Mouse (Mus musculus): ENCODE measurements around the gene Aig1. TPM values are rescaled to one million over a fixed set of nuclear protein-coding genes. Genes with fewer than 3 reads are reported as not detected.
A peak's percentile ranks its signal among the peaks of the same experiment; 100 is the strongest.

Aig1 gene
- polyA plus RNA-seq, 1 experiment = 5.7 TPM

GRCm38 (mm10) chr10:13696326-13696725 is 172.5 kb downstream of the Aig1 start:
- TF ChIP-seq FLI1 (IDR thresholded peaks at IDR 0.05; ENCODE audit: low read length) (no peak), GATA1 (IDR thresholded peaks at IDR 0.05; ENCODE audit: borderline replicate concordance, low read length) (no peak)
- no peaks in the 10 kb centered on the region for H3K27me3 ChIP-seq (replicated peaks)
- peak overlapping the region; percentile 12 for H3K4me3 ChIP-seq (replicated peaks)
- no peaks in the 10 kb centered on the region for H3K9me3 ChIP-seq
- H3K4me1 ChIP-seq = peaks cover 10% of the 10 kb centered on the region
- H3K36me3 ChIP-seq (replicated peaks; ENCODE audit: low read length) = no peaks in the 10 kb centered on the region

GRCm38 (mm10) chr10:13693276-13693675 is 175.5 kb downstream of the Aig1 start:
- Histone ChIP-seq H3K4me3 (replicated peaks) (no peak overlapping the region), H3K36me3 (replicated peaks; ENCODE audit: low read length) (no peaks in the 10 kb centered on the region), H3K9me3 (no peaks in the 10 kb centered on the region), H3K27me3 (replicated peaks) (no peaks in the 10 kb centered on the region), H3K4me1 (peaks cover 20% of the 10 kb centered on the region)
- TF ChIP-seq FLI1 (IDR thresholded peaks at IDR 0.05; ENCODE audit: low read length) = no peak
- no peak for TF ChIP-seq GATA1 (IDR thresholded peaks at IDR 0.05; ENCODE audit: borderline replicate concordance, low read length)

- Histone ChIP-seq H3K4me1 (peaks cover 34% of the 10 kb centered on the region), H3K4me3 (replicated peaks) (no peak overlapping the region), H3K9me3 (no peaks in the 10 kb centered on the region), H3K36me3 (replicated peaks; ENCODE audit: low read length) (no peaks in the 10 kb centered on the region), H3K27me3 (replicated peaks) (no peaks in the 10 kb centered on the region)
- TF ChIP-seq FLI1 (IDR thresholded peaks at IDR 0.05; ENCODE audit: low read length) (no peak), GATA1 (IDR thresholded peaks at IDR 0.05; ENCODE audit: borderline replicate concordance, low read length) (no peak)
Observed at GRCm38 (mm10) chr10:13690773-13691172, 178.0 kb downstream of the Aig1 start.

GRCm38 (mm10) chr10:13689841-13690590 is 178.8 kb downstream of the Aig1 start:
- no peak for TF ChIP-seq GATA1 (IDR thresholded peaks at IDR 0.05; ENCODE audit: borderline replicate concordance, low read length)
- TF ChIP-seq FLI1 (IDR thresholded peaks at IDR 0.05; ENCODE audit: low read length) = no peak
- Histone ChIP-seq H3K4me3 (replicated peaks) (no peak overlapping the region), H3K27me3 (replicated peaks) (no peaks in the 10 kb centered on the region), H3K9me3 (no peaks in the 10 kb centered on the region), H3K36me3 (replicated peaks; ENCODE audit: low read length) (no peaks in the 10 kb centered on the region), H3K4me1 (peaks cover 41% of the 10 kb centered on the region)

- H3K4me1 ChIP-seq = peaks cover 51% of the 10 kb centered on the region
- no peak for TF ChIP-seq GATA1 (IDR thresholded peaks at IDR 0.05; ENCODE audit: borderline replicate concordance, low read length)
- no peak for TF ChIP-seq FLI1 (IDR thresholded peaks at IDR 0.05; ENCODE audit: low read length)
- H3K27me3 ChIP-seq (replicated peaks) = no peaks in the 10 kb centered on the region
- no peaks in the 10 kb centered on the region for H3K9me3 ChIP-seq
- H3K36me3 ChIP-seq (replicated peaks; ENCODE audit: low read length) = no peaks in the 10 kb centered on the region
- H3K4me3 ChIP-seq (replicated peaks) = no peak overlapping the region
Observed at GRCm38 (mm10) chr10:13688386-13689120, 180.2 kb downstream of the Aig1 start.

GRCm38 (mm10) chr10:13687182-13687810 is 181.5 kb downstream of the Aig1 start:
- peaks cover 54% of the 10 kb centered on the region for H3K4me1 ChIP-seq
- no peaks in the 10 kb centered on the region for H3K36me3 ChIP-seq (replicated peaks; ENCODE audit: low read length)
- no peak for TF ChIP-seq GATA1 (IDR thresholded peaks at IDR 0.05; ENCODE audit: borderline replicate concordance, low read length)
- no peak for TF ChIP-seq FLI1 (IDR thresholded peaks at IDR 0.05; ENCODE audit: low read length)
- H3K9me3 ChIP-seq = no peaks in the 10 kb centered on the region
- H3K27me3 ChIP-seq (replicated peaks) = no peaks in the 10 kb centered on the region
- H3K4me3 ChIP-seq (replicated peaks) = no peak overlapping the region

GRCm38 (mm10) chr10:13686127-13686526 is 182.7 kb downstream of the Aig1 start:
- Histone ChIP-seq H3K4me1 (peaks cover 54% of the 10 kb centered on the region), H3K4me3 (replicated peaks) (peak overlapping the region; percentile 81), H3K27me3 (replicated peaks) (no peaks in the 10 kb centered on the region), H3K9me3 (no peaks in the 10 kb centered on the region), H3K36me3 (replicated peaks; ENCODE audit: low read length) (no peaks in the 10 kb centered on the region)
- peak; percentile 75 for TF ChIP-seq FLI1 (IDR thresholded peaks at IDR 0.05; ENCODE audit: low read length)
- peak; percentile 86; the same call in 2 of the 3 replicates for TF ChIP-seq GATA1 (IDR thresholded peaks at IDR 0.05; ENCODE audit: borderline replicate concordance, low read length)

- Histone ChIP-seq H3K9me3 (no peaks in the 10 kb centered on the region), H3K36me3 (replicated peaks; ENCODE audit: low read length) (no peaks in the 10 kb centered on the region), H3K27me3 (replicated peaks) (no peaks in the 10 kb centered on the region), H3K4me1 (peaks cover 54% of the 10 kb centered on the region), H3K4me3 (replicated peaks) (peak overlapping the region; percentile 14)
- TF ChIP-seq FLI1 (IDR thresholded peaks at IDR 0.05; ENCODE audit: low read length) (no peak), GATA1 (IDR thresholded peaks at IDR 0.05; ENCODE audit: borderline replicate concordance, low read length) (no peak)
Observed at GRCm38 (mm10) chr10:13685366-13685765, 183.4 kb downstream of the Aig1 start.

- Histone ChIP-seq H3K4me1 (peaks cover 53% of the 10 kb centered on the region), H3K9me3 (no peaks in the 10 kb centered on the region), H3K27me3 (replicated peaks) (no peaks in the 10 kb centered on the region), H3K36me3 (replicated peaks; ENCODE audit: low read length) (no peaks in the 10 kb centered on the region), H3K4me3 (replicated peaks) (no peak overlapping the region)
- no peak for TF ChIP-seq GATA1 (IDR thresholded peaks at IDR 0.05; ENCODE audit: borderline replicate concordance, low read length)
- no peak for TF ChIP-seq FLI1 (IDR thresholded peaks at IDR 0.05; ENCODE audit: low read length)
Observed at GRCm38 (mm10) chr10:13684452-13684851, 184.3 kb downstream of the Aig1 start.
